Mouse (Mus musculus) retina, postnatal 7 days (tissue): ENCODE results near the gene Meiob.

Experiments
- DNase-seq: peaks from one replicate; pipeline ENCODE4 v3.0.0-alpha.2; 2012; ENCODE audit warnings: low read depth, low spot score

Gene Meiob

DNA sequence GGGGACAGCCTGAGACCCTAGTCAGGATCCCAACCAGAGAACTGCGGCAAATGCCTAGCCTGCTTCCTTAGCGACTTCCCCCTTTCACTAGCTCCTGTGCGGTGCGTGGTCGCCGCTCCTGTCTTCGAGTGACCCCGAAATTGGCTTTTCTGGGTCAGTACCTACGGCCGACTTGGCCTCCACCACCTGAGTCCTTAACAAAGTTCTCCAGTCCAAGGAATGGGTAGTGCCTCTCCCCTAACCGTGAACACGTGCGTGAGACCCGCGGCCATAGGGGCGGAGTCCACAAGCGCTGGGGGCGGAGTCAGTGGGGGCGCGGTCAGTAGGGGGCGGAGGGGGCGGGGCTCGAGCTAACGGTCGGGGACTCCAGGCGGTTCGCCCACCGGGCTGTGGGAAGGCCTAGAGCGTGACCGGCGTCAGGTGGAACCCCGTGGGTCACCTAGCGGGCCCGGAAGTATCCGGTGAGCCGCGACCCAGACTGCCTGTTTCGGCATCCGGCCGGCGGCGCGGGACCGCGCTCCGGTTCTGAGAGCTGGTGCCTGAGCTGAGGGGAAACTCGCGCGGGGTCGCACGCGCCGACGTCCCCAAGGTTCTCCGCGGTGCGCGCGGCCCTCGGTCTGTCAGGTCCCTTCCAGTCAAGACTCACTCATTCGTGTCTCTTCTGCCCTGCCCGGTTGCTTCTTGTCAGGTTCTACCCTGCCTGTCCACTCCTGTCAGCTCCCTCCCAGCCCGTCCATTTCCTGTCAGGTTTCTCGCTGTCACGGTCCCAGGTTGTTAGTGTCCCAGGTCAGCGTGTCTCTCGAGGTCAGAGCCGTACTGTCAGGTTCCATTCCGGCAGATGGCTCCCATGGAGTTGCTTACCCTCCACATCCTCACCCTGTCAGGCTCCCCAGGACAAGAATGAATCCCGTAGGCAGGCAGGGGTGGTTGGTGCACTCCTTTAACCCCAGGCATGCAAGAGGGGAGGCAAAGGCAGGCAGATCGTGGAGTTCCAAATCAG is at the start of gene Meiob:
Meiob (plus strand) TSS at position 338 of the 1,000 bp plus-strand sequence.
- DNase-seq: peak; percentile 32

- DNase-seq: no peak
Observed at GRCm38 (mm10) chr17:24757394-24757793, 46.7 kb upstream of the Meiob start.

DNA sequence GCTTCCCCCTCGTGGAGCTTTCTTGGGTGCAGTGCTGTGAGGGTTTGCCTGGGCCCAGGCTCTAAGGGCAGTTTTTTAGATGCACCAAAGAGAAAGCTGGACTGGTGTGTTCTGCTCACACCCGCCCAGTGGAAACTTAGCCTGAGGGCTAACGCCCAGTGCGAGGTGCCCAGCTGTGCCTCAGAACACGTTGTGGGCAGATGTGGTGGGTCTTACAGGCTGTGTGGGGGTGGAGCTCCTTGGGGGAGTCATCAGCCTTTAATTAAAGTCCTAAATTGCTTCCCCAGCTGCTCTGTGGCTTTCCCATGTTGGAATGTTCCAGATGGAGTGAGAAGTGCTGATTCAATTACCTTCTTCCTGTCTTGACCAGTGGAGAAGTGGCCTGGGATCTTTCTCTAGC is 43.0 kb upstream of the Meiob start:
- no peak for DNase-seq

DNA sequence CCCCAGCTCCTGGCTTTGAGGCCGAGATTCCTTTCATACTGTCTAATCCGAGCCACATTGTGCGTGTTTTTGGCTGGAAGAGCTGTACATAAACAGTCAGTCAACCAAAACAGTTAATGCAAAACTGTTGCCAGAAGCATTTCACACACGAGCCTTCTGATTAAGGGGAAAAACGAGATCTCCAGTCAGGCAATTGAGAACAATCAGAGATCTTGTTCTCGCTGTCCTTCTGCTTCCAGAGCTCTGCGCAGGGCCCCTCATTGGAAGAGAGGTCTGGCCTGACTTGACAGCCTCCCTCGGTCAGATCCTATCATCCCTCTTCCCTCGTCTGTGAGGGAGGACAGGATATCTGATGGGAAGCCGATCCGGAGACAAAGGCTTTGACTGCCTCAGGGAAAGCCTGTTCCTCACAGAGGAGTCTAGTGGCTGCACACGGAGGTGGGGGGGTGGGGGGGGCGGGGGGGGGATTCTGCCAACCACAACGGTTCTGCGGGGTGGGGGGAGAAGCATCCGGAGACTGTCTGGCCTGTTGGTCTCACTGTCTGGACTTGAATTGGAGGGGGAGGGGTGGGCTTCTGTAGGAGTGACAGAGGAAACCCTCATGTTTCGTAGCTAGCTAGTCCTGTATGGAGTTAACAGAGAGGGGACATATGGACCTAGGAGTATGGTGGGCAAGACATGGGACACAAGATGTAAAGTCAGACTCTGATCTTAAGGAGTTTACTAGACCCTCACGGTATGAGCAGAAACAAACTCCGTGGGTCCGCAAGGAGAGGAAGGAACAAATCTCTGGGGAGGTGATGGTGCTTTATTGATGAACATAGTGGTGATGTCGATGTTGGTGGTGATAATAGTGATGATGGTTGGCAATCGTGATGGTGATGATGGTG is 38.8 kb upstream of the Meiob start:
- DNase-seq: no peak

GRCm38 (mm10) chr17:24766266-24766875 is 37.7 kb upstream of the Meiob start:
- DNase-seq: no peak

GRCm38 (mm10) chr17:24769146-24769545 is 34.9 kb upstream of the Meiob start:
- no peak for DNase-seq

DNA sequence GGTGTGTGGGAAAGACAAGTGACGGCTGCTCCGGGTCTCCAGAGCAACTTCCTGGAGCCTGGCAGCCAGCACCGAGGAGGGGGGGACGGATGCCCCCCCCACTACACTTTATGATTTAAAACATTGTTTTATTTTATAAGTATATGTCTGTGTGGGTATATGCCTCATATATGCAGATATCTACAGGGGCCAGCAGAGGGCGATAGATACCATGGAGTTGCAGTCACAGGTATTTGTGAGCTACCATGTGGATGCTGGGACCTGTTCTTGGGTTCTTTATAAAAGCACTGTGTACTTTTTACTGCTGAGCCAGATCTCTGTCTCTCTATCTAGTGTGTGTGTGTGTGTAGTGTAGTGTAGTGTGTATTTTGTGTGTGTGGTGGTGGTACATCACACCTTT is 30.8 kb upstream of the Meiob start:
- no peak for DNase-seq

GRCm38 (mm10) chr17:24775173-24775572 is 28.9 kb upstream of the Meiob start:
- no peak for DNase-seq

- DNase-seq: no peak
Observed at GRCm38 (mm10) chr17:24777073-24777472, 27.0 kb upstream of the Meiob start.

DNA sequence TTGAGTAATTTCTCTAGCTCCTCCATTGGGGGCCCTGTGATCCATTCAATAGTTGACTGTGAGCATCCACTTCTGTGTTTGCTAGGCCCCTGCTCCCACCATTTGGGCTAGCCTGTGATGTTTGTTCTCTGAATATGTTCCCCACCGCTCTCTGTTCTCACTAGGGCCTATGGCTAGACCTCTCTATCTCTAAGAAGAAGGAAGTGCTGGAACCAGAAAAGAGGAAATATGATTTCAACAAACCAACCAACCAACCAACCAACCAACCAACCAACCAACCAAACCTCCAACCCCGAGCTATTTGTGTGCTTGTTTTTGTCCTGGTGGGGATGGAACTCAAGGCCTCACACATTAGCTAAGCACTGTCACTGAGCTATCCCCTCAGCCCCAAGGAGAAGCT is 23.3 kb upstream of the Meiob start:
- DNase-seq: no peak

GRCm38 (mm10) chr17:24792190-24792589 is 11.9 kb upstream of the Meiob start:
- no peak for DNase-seq

- DNase-seq: no peak
Observed at GRCm38 (mm10) chr17:24794791-24795190, 9.3 kb upstream of the Meiob start.

DNA sequence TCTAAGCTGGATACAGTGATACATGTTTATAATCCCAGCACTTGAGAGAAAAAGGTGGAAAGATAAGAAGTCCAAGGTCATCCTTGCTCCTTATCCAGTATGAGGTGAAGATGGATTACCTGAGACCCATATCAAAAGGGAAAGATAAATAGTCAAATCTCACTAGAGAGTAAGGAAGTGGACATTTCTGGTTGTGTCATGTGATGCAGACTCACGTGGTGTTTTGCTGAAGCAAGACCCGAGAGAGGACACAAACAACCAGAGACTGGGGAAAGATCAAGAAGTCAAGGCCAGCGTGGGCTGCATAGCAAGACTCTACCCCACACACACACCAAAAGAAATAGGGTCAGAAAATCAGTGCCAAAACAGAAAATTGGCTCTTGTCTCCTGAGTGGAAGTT is 7.1 kb upstream of the Meiob start:
- DNase-seq: no peak

DNA sequence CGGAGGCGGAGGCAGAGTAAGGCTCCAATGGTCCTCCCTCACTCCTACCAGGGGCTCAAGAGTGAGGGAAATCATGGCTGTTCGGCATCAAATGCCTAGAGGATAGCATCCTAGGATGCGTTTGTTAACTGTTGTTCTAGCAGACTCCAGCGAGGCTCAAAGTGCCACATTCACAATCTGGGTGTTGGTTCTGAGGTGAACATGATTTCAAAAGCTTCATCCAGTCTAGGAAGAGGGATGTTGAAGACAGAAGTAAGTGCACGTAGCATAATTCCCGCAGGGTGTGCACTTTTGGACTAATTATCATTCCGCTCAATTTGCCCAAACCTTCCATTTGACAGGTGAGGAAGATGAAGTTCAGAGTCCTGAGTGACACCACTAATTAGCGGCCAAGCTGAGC is 5.9 kb upstream of the Meiob start:
- DNase-seq: no peak

DNA sequence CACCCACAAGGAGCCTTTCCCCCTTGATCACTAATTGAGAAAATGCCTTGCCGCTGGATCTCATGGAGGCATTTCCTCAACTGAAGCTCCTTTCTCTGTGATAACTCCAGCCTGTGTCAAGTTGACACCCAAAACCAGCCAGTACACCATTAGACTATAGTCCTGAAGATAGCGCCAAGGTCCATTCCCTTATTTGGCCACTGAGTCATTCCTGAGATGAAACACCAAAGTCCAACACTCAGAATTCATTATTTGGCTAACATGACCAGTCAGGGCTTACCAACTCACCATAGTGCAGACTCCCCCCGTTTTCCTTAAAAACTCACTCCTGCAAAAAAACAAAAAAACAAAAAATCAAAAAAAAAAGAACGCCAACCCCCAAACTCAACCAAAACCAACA is 4.6 kb upstream of the Meiob start:
- DNase-seq: no peak

DNA sequence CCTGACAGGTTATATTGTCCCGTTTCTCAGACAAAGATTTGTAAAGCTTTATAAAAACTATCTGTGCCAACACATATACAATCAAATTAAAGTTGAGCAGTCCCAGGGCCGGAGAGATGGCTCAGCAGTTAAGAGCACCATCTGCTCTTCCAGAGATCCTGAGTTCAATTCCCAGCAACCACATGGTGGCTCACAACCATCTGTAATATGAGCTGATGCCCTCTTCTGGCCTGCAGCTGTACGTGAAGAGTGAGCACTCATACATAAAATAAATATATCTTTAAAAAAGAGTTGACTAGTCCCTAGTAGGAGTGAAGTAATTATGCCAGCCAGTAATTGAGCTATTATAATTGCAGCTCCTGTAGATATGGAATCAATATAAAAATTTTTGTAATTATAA is 3.6 kb upstream of the Meiob start:
- no peak for DNase-seq

DNA sequence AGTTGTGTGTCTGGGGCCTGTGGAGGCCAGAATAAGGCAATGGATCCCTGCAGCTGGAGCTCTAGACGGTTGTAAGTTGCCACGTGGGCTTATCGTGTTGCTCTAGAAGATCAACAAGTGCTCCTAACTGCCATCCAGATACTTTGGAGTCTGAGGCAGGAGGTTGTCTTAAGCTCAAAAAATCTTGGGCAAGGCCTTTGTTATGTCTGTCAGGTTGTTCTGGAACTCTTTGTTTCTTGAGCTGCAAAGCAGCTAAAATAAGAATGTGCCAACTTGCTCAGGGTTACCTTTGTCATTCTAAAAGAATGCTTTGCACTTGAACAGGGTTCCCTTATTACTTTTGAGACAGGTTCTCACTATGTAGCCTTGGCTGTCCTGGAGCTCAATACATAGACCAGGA is 7.1 kb downstream of the Meiob start:
- no peak for DNase-seq

DNA sequence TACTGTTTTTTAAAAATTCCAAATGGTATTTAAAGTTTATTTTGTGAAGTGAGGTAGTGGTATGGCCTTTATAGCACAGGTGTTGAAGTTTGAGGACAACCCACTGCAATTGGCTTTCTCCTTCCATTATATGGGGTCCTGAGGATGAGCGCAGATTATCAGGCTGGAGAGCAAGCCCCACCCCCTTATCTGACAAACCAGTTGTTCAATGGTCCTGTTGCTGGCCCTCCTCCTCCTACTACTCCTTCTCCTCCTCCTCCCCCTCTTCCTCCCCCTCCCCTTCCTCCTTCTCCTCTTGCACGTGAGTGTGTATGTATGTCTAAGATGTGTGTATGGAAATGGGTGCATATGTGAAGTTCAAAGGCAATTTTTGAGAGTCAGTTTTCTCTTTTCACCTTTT is 8.1 kb downstream of the Meiob start:
- no peak for DNase-seq

DNA sequence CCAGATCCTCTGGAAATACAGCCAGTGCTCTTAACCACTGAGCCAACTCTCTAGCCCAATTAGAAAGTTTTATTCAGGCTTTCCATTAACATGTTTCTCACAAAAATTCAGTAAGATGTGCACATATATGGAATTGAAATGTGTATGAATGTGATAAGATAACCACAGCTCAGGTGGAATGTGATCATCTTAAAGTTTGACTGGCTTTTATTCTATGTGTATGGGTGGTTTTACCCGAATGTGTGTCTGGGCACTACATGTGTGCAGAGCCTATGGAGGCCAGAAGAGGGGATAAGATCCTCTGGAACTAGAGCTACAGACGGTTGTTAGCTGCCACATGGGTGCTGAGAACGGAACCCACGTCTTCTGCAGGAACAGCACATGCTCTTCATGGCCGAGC is 11.2 kb downstream of the Meiob start:
- DNase-seq: no peak

DNA sequence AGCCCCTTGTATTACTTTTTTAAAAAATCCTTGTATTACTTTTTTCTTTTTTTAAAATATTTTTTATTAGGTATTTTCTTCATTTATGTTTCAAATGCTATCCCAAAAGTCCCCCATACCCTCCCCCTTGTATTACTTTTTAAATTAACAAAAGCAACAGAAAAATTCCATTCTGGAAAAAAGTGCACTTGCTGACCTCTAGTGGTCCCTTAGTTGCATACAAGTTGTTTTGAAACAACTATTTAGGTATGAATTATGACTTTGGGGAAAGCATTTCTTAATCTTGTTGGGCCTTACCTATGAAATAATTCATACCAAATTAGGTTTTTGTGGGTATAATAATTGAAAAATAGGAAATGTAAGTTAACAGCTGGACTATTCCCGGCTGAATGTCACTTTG is 13.4 kb downstream of the Meiob start:
- DNase-seq: no peak

DNA sequence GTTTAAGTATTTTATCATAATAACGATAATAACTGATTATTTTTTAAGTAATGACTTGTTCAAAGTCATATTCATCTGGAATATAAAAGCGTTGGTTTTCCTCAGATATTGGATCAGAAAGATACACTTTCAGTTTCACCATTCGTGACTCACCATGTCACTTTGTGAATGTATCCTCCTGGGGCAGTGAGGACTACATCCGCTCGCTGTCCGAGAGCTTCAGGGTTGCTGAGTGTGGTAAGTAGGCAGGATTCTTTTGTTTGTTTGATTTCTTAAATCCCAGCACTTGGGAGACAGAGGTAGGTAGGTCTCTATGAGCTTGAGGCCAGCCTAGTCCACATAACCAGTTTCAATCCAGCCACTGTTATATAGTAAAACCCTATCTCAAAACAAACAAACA is 14.1 kb downstream of the Meiob start:
- no peak for DNase-seq

DNA sequence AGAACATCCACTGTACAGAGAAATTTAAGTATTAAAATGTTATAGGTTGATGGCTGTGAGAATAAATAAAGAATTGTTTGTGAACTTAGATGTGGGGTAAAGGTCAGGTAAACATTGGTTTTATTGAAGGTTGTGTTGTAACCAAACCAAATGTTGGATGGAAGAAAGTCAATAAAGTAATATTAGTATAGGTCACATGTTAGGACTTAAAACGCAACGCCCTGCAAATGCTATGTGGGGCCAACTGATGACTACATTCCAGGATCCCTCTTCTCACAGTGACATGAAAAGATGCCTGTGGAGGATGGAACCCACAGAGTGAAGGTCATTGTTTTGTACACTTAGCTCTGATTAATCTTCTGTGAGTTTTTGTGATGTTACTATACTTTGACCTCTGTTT is 15.4 kb downstream of the Meiob start:
- no peak for DNase-seq
